ENCODE assay signal across 27 mouse cellular contexts in the genomic region with DNA sequence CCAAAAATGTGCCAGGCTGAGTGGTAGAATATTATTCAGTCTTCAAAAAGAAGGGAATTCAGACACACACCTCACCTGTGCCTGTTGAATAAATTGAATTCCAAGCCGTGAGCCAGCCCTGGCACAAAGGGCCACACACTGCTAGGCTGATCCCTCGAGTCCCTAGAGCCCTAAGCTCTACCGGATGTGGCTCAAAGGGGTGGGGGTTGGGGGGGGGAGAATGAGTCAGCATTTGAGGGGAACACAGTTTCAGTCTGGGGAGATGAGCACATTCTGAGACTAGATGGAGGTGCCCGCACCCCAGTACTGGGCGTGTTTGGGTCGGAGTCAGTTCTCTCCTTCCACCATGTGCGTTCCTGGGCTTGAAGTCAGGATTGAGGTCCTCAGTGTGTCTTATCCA. TPM values are rescaled to one million over a fixed set of nuclear protein-coding genes. Genes with fewer than 3 reads are reported as not detected.
DNase-seq lines count a peak whose midpoint lies in the region; ATAC-seq and TF ChIP-seq lines count a peak whose summit lies in the region.
"Had no signal": no experiment of that assay in that cellular context is flagged by ENCODE, and none has a peak within 500 bp of the region (broad histone marks: within the 10 kb centered on the region; RNA-seq: fewer than 3 reads in every experiment).

No protein-coding gene starts in this region.

- ATAC-seq in megakaryocyte, adult 5-6 weeks (ENCODE audit: poor library complexity, severe bottlenecking): peak; percentile 50
- no peak for ATAC-seq in hindbrain, embryonic 13.5 days (ENCODE audit: low FRiP score)
- ATAC-seq: CD4-positive, CD25-positive, alpha-beta regulatory T cell, adult 4 months; forebrain, embryonic 14.5 days; hindbrain, postnatal 0 days; intestine, embryonic 15.5 days; Patski had no signal

- no peak overlapping the region for H3K4me2 ChIP-seq in hindbrain, embryonic 13.5 days
- H3K4me2 ChIP-seq: hindbrain, embryonic 12.5 days; intestine, embryonic 15.5 days had no signal

- peak; percentile 97 for TF ChIP-seq EP300 in ES-Bruce4 (IDR thresholded peaks at IDR 0.05; ENCODE audit: insufficient read depth, low read depth, low read length)

- no peak for TF ChIP-seq POLR2A in ES-Bruce4 (IDR thresholded peaks at IDR 0.05; ENCODE audit: insufficient read depth, low read length)

- TF ChIP-seq CTCF in ES-Bruce4 (IDR thresholded peaks at IDR 0.05; ENCODE audit: low read depth, low read length): no peak

- H3K4me3 ChIP-seq in ES-Bruce4 (ENCODE audit: low read depth, low read length): peak overlapping the region; percentile 39
- no peak overlapping the region for H3K4me3 ChIP-seq in embryonic facial prominence, embryonic 10.5 days
- no peak overlapping the region for H3K4me3 ChIP-seq in hindbrain, embryonic 13.5 days
- H3K4me3 ChIP-seq: forebrain, embryonic 10.5 days; heart, embryonic 10.5 days; hindbrain, embryonic 12.5 days; intestine, embryonic 15.5 days had no signal

- peak overlapping the region; percentile 60 for H3K9ac ChIP-seq in ES-Bruce4 (ENCODE audit: low read depth, poor library complexity, severe bottlenecking)
- no peak overlapping the region for H3K9ac ChIP-seq in hindbrain, embryonic 13.5 days
- H3K9ac ChIP-seq: hindbrain, embryonic 12.5 days; intestine, embryonic 15.5 days had no signal

- H3K36me3 ChIP-seq in ES-Bruce4 (ENCODE audit: control insufficient read depth, insufficient read depth, low read length, poor library complexity, severe bottlenecking): peaks cover under 1% of the 10 kb centered on the region; the same call in 1 of the 2 replicates
- H3K36me3 ChIP-seq in embryonic facial prominence, embryonic 10.5 days (replicated peaks): no peaks in the 10 kb centered on the region
- no peaks in the 10 kb centered on the region for H3K36me3 ChIP-seq in hindbrain, embryonic 13.5 days
- H3K36me3 ChIP-seq: forebrain, embryonic 10.5 days; heart, embryonic 10.5 days; hindbrain, embryonic 12.5 days; intestine, embryonic 15.5 days had no signal

- no peaks in the 10 kb centered on the region for H3K9me3 ChIP-seq in ES-Bruce4 (replicated peaks; ENCODE audit: control insufficient read depth, insufficient read depth, low read length, poor library complexity, severe bottlenecking)
- H3K9me3 ChIP-seq in embryonic facial prominence, embryonic 10.5 days: no peaks in the 10 kb centered on the region
- no peaks in the 10 kb centered on the region for H3K9me3 ChIP-seq in hindbrain, embryonic 13.5 days
- H3K9me3 ChIP-seq: forebrain, embryonic 10.5 days; heart, embryonic 10.5 days; hindbrain, embryonic 12.5 days; intestine, embryonic 15.5 days had no signal

- peak; percentile 7 for DNase-seq in A20 (ENCODE audit: low read depth, low spot score)
- DNase-seq in R1 (ENCODE audit: low read depth, low spot score): peak; percentile 95
- DNase-seq in embryonic facial prominence, embryonic 10.5 days (ENCODE audit: low spot score): no peak
- no peak for DNase-seq in gastrocnemius, adult 18-20 months (ENCODE audit: low spot score)
- DNase-seq: adrenal gland, postnatal 10 days; B cell, adult 2 months; cerebellum, adult 11-12 months; cerebellum, adult 9-10 months; cerebellum, postnatal 25 days; gastrocnemius, postnatal 36 days; heart, adult 18-20 months; heart, postnatal 10 days; heart, postnatal 4 days; kidney, adult 18-20 months had no signal

- H3K4me1 ChIP-seq in ES-Bruce4 (ENCODE audit: control insufficient read depth, insufficient read depth, low read length): peaks cover 15% of the 10 kb centered on the region
- peaks cover 14% of the 10 kb centered on the region for H3K4me1 ChIP-seq in embryonic facial prominence, embryonic 10.5 days
- peaks cover 13% of the 10 kb centered on the region for H3K4me1 ChIP-seq in hindbrain, embryonic 13.5 days (replicated peaks)

- no peaks in the 10 kb centered on the region for H3K27me3 ChIP-seq in ES-Bruce4 (ENCODE audit: control insufficient read depth, insufficient read depth, low read length, poor library complexity, severe bottlenecking)
- H3K27me3 ChIP-seq in embryonic facial prominence, embryonic 10.5 days (replicated peaks; ENCODE audit: low read depth, poor library complexity, severe bottlenecking): peaks cover 74% of the 10 kb centered on the region
- peaks cover 59% of the 10 kb centered on the region for H3K27me3 ChIP-seq in hindbrain, embryonic 13.5 days

- WGBS in embryonic facial prominence, embryonic 10.5 days: 82% methylated on average over 7 of the region's 7 CpGs
- WGBS in hindbrain, embryonic 13.5 days: 85% methylated on average over 7 of the region's 7 CpGs

- peak overlapping the region; percentile 98 for H3K27ac ChIP-seq in ES-Bruce4 (ENCODE audit: insufficient read depth, low read length)
- H3K27ac ChIP-seq in embryonic facial prominence, embryonic 10.5 days (replicated peaks): no peak overlapping the region
- no peak overlapping the region for H3K27ac ChIP-seq in hindbrain, embryonic 13.5 days
- H3K27ac ChIP-seq: forebrain, embryonic 10.5 days; heart, embryonic 10.5 days; hindbrain, embryonic 12.5 days; hindbrain, postnatal 0 days; intestine, embryonic 15.5 days had no signal

RNA-seq across cellular contexts. Expression of gene Fgf4, which starts 10.0 kb away (rescaled TPM):
- 82.9 and 84.3 TPM in 2 replicates for polyA plus RNA-seq in ES-Bruce4 (2011; ENCODE audit: insufficient read depth, insufficient read length, low read depth, missing spikeins)
- total RNA-seq in megakaryocyte, adult 5-6 weeks (2015): not detected in 2 replicates
- not detected in 2 replicates for total RNA-seq in megakaryocyte, adult 5-6 weeks (2017)
- 0.16 TPM in 1 of 2 replicates, not detected in the other for polyA plus RNA-seq in embryonic facial prominence, embryonic 10.5 days (2016; fragmentation: Nextera tagmentation; extraction: Ambion mirVana)
- not detected in 2 replicates for polyA plus RNA-seq in hindbrain, embryonic 13.5 days (2015; fragmentation: Nextera tagmentation; extraction: Ambion mirVana)
- not detected for total RNA-seq in gastrocnemius, adult 18-20 months (2021)
- total RNA-seq: adrenal gland, postnatal 10 days; gastrocnemius, adult 8-10 months; heart, adult 18-20 months; heart, postnatal 10 days; heart, postnatal 4 days; hindbrain, postnatal 0 days had no signal
- polyA plus RNA-seq: forebrain, embryonic 10.5 days; forebrain, embryonic 14.5 days; heart, embryonic 14.5 days; hindbrain, postnatal 0 days; intestine, embryonic 15.5 days; Patski had no signal

RNA-seq across cellular contexts. Expression of gene Fgf3, which starts 19.3 kb away (rescaled TPM):
- 0.43 and 0.78 TPM in 2 replicates for polyA plus RNA-seq in ES-Bruce4 (2011; ENCODE audit: insufficient read depth, insufficient read length, low read depth, missing spikeins)
- total RNA-seq in megakaryocyte, adult 5-6 weeks (2015): 0.66 and 0.96 TPM in 2 replicates
- 0.20 and 0.51 TPM in 2 replicates for total RNA-seq in megakaryocyte, adult 5-6 weeks (2017)
- 0.96 and 1.3 TPM in 2 replicates for polyA plus RNA-seq in embryonic facial prominence, embryonic 10.5 days (2016; fragmentation: Nextera tagmentation; extraction: Ambion mirVana)
- 13.6 and 30.2 TPM in 2 replicates for polyA plus RNA-seq in hindbrain, embryonic 13.5 days (2015; fragmentation: Nextera tagmentation; extraction: Ambion mirVana)
- not detected for total RNA-seq in gastrocnemius, adult 18-20 months (2021)
- total RNA-seq: gastrocnemius, adult 8-10 months; gastrocnemius, postnatal 36 days; heart, adult 18-20 months; heart, postnatal 10 days; heart, postnatal 4 days had no signal
- polyA plus RNA-seq: CD4-positive, CD25-positive, alpha-beta regulatory T cell, adult 4 months; heart, embryonic 14.5 days; intestine, embryonic 15.5 days; Patski had no signal

RNA-seq across cellular contexts. Expression of gene Fgf15, which starts 39.2 kb away (rescaled TPM):
- 3.1 and 3.3 TPM in 2 replicates for polyA plus RNA-seq in ES-Bruce4 (2011; ENCODE audit: insufficient read depth, insufficient read length, low read depth, missing spikeins)
- not detected in 2 replicates for total RNA-seq in megakaryocyte, adult 5-6 weeks (2015)
- total RNA-seq in megakaryocyte, adult 5-6 weeks (2017): not detected in 2 replicates
- polyA plus RNA-seq in embryonic facial prominence, embryonic 10.5 days (2016; fragmentation: Nextera tagmentation; extraction: Ambion mirVana): 17.5 and 19.7 TPM in 2 replicates
- 40.1 and 66.5 TPM in 2 replicates for polyA plus RNA-seq in hindbrain, embryonic 13.5 days (2015; fragmentation: Nextera tagmentation; extraction: Ambion mirVana)
- total RNA-seq in gastrocnemius, adult 18-20 months (2021): not detected
- total RNA-seq: adrenal gland, postnatal 10 days; gastrocnemius, adult 8-10 months; gastrocnemius, postnatal 36 days; heart, adult 18-20 months; heart, postnatal 10 days; heart, postnatal 4 days had no signal
- polyA plus RNA-seq: CD4-positive, CD25-positive, alpha-beta regulatory T cell, adult 4 months; heart, embryonic 14.5 days had no signal

RNA-seq across cellular contexts. Expression of gene LTO1, which starts 57.7 kb away (rescaled TPM):
- polyA plus RNA-seq in ES-Bruce4 (2011; ENCODE audit: insufficient read depth, insufficient read length, low read depth, missing spikeins): 21.5 and 30.7 TPM in 2 replicates
- 13.8 and 14.5 TPM in 2 replicates for total RNA-seq in megakaryocyte, adult 5-6 weeks (2015)
- 49.5 and 53.8 TPM in 2 replicates for total RNA-seq in megakaryocyte, adult 5-6 weeks (2017)
- 25.4 and 26.0 TPM in 2 replicates for polyA plus RNA-seq in embryonic facial prominence, embryonic 10.5 days (2016; fragmentation: Nextera tagmentation; extraction: Ambion mirVana)
- polyA plus RNA-seq in hindbrain, embryonic 13.5 days (2015; fragmentation: Nextera tagmentation; extraction: Ambion mirVana): 33.8 and 38.4 TPM in 2 replicates
- total RNA-seq in gastrocnemius, adult 18-20 months (2021): 10 to 100 TPM in 1 of 2 experiments, 1 to 10 TPM in 1; 8.0 to 10.2 TPM

Comparison
In these comparisons a context has a peak if more than half of its experiments do, and no peak if none do; other contexts are left out.
1. DNase-seq: peak in A20 (single experiment) and R1 (single experiment); none in embryonic facial prominence, embryonic 10.5 days (single experiment) and gastrocnemius, adult 18-20 months (single experiment).
2. RNA of gene Fgf4, which starts 10.0 kb away (polyA plus RNA-seq): 82.9 to 84.3 TPM in ES-Bruce4; 0.16 TPM in embryonic facial prominence, embryonic 10.5 days and not detected in hindbrain, embryonic 13.5 days; every median in the first group is over 10 times any median in the second.